Mouse (Mus musculus) heart, postnatal 36 days (tissue): ENCODE measurements at regions not wholly inside any gene's neighbourhood (a gene's known extent, or its start where the extent isn't known, plus 50 kb on each side); places are given as distances from the start of the nearest gene placed in this dataset.

Experiments used
- DNase-seq, 2 experiments: peaks; one replicate each; pipeline ENCODE4 v3.0.0; 2021 to 2022
- intact Hi-C: fragments of 180-260 bp; cut with DNase I; formaldehyde crosslinking; loops from one replicate; pipeline ENCODE4 v1.15.1; 2025

GRCm38 (mm10) chr4:127763736-127764135 lies 207.0 kb downstream of the CK137956 start:
- intact Hi-C loops, result no loop called here
- DNase-seq, result no peak

GRCm38 (mm10) chr4:127758961-127759360 lies 211.8 kb downstream of the CK137956 start:
- intact Hi-C loops, result no loop called here
- no peak for DNase-seq

- no peak for DNase-seq
- intact Hi-C loops, result no loop called here
Measured at GRCm38 (mm10) chr4:127756238-127756637, 214.5 kb downstream of the CK137956 start.

DNA sequence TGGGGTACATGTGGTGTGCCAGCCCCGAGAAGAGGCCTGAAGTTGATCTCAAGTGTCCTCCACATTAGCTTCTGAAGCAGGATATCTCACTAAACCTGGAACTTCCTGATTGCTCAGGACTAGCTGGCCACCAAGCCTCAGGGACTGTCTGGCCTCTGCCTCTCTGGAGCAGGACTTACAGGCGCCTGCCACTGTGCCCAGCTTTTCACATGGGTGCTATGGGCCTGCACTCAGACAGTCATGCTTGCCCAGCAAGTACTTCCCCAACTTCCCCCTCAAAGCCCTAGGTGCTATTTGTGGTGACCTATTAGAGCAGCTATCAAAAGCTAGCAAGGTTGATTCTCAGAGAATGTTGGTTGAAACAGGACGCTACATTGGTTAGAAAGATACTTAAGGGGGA lies 220.0 kb downstream of the CK137956 start:
- intact Hi-C loops, result no loop called here
- no peak for DNase-seq

DNA sequence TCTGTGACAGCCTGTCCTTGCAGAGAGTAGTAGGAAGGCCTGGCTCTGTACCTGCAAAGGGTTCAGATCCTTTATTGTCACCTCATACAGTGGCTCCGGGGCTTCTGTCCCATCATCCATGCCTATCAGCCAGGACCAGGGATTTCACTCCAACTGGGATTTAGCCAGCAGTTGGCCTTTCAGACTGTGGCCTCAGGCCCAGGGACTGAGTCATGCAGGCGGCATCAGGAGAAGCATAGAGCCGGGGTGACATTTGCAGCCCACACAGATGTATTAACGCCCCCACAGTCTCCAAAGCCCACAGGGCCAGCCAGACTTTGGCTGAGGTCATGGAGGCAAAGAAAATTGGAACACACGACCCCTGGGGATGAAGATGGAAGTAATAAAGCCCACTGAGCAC lies 222.9 kb downstream of the CK137956 start:
- intact Hi-C loops, result no loop called here
- no peak for DNase-seq

GRCm38 (mm10) chr4:127736781-127737180 lies 234.0 kb downstream of the CK137956 start:
- DNase-seq, result no peak
- intact Hi-C loops, result no loop called here

DNA sequence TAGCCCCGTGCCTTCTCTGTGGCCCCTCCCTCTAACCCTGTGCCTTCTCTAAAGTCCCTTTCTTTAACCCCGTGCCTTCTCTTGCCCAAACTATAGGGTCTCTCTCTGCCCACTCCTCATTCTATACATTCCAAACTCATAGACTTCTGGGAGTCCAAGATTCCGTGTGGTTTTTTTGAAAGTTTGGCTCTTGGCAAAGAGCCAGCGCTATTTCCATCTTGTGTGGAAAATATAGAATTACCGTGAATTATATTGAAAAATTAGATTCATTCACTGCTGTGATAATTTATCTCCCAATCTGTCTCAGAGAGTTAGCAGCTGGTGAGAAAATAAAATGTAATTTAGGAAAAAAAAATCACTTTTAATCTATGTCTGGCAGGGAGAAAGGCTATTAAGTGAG lies 234.6 kb downstream of the CK137956 start:
- intact Hi-C loops, result no loop called here

DNA sequence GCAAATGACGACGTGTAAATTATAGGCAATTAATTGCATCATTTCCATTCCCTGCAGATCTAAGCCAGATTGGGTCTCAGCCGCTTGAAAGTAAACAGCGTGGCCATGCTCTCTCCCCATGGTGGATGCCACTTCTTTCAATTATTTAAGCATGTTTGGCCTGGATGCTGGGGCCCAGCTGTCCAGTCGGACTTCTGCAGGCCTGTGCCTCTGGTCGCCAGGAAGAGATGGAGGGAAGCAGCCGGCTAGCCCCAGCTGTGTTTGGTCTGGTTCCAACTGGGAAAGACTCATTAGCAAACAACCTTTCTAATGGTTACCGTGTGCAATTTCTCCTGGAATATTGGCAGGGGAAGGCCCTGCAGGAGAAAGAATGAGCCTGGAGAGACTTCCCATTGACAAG lies 236.1 kb downstream of the CK137956 start:
- intact Hi-C loops, result no loop called here
- no peak for DNase-seq

More for the DNA sequence above, 234.6 kb downstream of the CK137956 start:
- no peak for DNase-seq

DNA sequence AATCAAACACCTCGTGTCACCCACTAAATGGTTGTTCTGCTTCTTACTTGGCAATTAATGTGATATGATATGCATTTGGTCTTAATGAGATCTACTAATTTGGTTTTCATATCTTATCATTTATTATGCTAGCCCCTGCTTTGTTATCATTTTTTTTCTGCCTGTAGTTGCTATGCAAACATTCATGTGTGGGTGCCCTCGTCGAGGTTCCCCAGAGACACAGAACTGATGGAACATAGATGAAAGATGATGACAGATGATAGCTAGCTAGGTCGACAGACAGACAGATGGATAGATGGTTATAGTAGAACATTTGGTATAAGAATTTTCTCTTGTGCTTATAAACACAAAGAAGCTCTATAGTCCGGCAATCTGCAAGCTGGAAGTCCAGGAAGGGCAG lies 252.1 kb downstream of the CK137956 start:
- DNase-seq, result no peak
- intact Hi-C loops, result no loop called here

DNA sequence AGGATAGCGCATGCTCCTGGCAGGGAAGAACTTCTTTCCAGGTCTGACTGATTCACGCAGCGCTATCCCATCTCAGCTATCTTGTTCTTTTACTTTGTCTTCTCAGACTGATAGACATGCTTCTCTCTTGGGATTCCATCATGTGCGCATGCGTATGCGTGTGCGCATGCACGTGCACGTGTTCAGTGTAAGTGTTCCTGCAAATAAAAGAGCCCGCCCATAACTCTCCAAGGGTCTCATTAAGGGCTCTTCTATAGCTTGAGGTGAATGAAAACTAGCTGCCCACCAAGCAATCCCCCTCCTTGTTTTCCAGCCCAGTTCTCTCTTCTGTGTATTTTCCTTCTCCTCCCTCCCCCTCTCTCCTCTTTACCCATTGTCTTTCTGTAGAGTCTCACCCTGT lies 258.5 kb downstream of the CK137956 start:
- no peak for DNase-seq
- intact Hi-C loops, result no loop called here

DNA sequence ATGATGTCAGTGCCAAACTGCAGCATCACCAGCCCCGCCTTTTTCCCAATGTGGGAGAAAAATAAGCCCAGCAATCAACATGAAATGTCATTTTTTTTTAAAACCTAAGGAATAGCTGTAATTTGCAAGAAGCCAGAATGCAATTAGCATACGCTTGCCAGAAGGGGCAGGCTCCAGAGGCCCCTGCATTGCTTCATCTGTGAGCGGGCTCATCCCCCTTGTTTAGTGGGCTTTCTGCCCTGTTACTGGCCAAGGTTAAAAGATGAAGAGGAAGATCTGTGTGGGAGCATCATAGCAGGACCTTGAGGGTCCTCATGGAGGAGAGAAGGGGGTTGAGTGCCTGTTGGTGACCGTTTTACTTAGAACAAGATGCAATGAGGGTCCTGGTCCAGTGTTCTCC lies 259.9 kb downstream of the CK137956 start:
- no peak for DNase-seq
- intact Hi-C loops, result no loop called here

DNA sequence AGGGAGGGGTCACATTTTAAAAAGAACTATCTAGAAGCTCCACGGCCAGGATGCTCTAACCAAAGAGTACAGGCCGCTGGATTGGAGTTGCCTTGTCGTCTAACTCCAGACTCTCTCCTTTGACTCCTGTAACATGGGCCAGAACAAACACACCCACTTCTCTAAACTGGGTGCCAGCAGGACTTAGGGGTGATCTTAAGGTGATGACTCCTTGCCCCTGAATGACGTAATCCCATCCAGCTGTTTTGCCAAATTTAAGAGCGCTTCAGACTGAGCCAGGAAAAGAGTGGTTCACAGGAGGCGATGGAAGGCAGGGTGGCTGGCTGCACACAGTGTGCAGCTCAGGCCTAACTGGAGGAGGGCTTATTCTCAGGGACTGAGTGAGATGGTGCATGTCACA lies 261.0 kb downstream of the CK137956 start:
- DNase-seq, result no peak
- intact Hi-C loops, result no loop called here

DNA sequence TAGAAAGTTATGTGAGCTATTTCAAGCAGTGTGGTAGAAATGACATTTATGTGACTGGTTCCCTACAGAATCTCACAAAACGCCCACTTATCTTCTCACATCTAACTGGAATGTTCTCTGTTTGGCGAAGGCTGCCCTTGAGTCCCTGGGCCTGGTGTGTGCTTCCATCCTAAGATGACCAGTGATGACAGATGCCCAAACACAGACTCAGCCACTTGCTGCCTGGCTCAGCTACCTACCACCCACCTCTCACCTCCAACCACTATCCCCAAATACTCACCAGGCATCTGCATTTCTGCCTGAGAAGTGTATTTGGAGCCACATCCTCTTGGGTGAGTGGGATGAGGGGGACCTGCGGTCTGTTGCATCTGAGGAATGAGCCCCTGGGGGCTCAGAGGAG lies 262.6 kb downstream of the CK137956 start:
- intact Hi-C loops, result no loop called here
- no peak for DNase-seq

DNA sequence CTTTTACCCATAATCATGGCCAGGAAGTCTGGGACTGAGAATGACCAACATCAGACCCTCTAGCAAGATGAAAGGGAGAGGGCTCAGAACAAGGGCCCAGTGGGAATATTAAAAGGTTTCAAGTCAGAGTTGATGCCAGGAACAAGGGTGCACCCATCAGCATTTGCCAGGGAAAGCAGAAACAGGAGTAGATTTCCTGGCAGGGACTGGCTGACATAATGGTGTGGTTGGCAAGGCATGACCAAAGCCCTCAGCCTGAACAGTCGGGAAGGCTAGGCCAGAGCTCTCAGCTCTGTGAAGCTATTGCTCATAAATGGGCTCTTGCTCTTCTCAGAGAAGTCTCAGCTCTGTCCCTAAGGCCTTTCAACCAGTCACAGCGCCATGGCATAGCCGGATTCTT lies 263.6 kb downstream of the CK137956 start:
- intact Hi-C loops, result no loop called here
- no peak for DNase-seq

DNA sequence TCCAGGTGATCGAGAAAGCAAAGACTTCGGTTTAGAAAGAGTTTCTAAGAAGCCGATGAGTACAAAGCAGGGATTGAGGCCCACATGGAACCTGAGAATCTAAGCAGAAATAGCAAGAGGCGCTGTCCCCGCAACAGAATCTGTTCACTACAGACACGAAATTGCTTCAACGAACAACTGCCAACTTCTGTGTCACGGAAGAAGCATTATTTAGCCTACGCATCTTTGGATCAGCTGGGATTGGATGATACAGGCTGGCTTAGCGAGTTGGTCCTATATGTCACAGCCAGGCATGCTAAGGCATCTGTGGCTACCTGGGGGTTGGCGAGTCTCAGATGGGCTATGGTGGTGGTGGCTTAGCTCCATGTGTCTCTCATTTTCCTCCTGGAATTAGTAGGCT lies 269.1 kb downstream of the CK137956 start:
- no peak for DNase-seq
- intact Hi-C loops, result no loop called here

DNA sequence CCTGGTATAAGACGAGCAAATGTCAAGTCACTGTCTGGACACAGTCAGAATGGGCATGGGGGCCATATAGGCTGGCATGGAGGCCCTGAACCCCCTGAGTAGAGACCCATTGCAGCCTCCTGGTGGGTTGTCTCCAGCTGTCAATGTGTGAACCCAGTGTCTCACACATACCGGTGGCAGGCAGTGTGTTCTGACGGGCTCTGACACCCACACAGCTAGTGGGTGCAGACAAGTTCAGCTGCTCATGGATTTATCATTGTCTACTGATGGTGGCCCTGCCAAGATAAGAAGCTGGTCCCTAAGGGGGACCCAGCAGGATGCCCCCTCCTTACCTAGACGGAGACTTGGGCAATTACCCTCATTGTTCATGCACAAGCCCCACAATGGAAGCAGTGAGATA lies 280.8 kb downstream of the CK137956 start:
- intact Hi-C loops, result no loop called here
- no peak for DNase-seq

DNA sequence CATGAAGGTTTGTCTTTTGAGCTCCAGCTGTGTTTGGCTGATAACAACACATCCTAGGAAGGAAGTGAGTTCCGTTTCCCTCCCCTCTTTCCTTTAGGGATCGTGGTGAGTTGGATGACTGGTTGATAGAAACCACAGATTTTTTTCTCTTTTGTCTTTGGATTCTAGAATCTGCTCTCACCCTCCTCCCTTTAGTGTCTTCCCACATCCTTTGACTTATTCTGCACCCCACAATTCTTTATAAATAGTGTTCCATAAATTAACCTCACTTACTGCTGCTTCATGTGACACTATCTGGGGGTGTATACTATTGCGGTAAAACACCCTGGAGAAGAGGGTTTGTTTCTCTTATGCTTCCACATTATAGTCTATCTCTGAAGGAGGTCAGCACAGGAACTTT lies 285.7 kb downstream of the CK137956 start:
- intact Hi-C loops, result no loop called here
- no peak for DNase-seq

DNA sequence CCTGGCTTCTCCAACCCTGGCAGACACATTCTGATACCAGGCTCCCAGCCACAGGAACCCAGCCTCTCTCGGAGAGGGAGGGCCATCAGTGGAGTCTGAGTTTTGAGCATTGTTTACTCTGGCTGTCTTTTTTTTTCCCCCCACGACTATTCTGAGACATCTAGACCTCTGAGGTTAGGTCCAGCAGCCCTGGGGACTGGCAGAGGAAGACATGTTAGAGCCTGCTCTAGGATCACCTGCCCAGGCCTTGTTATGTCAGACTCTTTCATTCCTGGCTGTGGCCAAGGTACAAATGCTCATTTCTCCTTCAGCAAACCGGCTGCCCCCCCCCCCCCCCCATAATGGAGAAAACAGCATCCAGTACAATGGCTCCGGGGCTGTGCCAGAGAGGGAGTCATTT lies 291.4 kb downstream of the CK137956 start:
- DNase-seq, result no peak
- intact Hi-C loops, result no loop called here

DNA sequence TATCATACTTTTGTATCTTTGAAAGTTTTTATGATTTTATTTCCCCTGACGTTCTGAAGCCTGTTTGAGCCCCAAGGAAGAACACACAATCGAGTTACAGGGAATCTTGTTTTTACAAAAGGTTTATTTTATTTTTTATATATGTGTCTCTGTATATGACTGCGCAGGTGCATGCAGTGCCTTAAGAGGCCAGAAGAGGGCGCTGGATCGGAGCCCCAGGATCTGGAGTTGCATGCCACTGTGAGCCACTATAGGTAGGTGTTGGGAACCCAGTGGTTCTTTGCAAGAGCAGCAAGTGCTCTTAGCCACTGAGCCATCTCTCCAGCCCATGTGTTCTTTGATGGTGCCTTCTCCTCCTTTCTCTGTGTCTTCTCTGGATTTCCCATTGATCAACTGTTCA lies 292.3 kb downstream of the CK137956 start:
- DNase-seq, result no peak
- intact Hi-C loops, result no loop called here

DNA sequence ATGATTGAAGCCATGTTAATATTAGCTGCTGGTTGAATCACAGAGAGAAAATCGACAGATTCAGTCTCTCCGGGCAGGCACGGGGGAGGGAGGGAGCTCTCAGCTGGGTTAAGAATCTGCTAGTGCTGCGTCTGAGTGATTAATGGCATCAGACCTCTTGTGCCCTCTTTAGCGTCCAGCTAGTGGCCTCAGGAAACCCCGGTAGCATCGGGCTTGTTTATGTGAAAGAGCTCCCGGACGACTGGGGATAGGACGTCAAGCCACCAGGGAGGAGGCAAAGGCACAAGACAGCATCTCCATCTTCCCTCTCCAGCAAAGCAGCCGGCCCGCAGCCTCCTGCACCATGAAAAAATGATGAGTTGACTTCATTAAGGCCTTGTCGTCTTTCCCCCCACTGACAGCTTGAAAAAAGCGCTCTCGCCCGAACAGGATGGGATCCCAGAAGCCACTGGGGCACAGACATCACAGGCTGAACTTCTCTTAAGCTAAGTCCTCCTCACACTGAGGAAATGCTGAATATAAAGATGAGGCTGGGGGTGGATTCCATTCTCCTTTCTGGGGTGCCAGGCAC lies 294.9 kb downstream of the CK137956 start:
- no peak for DNase-seq

GRCm38 (mm10) chr4:127659950-127660349 lies 302.0 kb upstream of the Gjb5 start:
- intact Hi-C loops, result no loop called here
- DNase-seq, result no peak

More for the DNA sequence above, 294.9 kb downstream of the CK137956 start:
- intact Hi-C loops, result no loop called here

- intact Hi-C loops, result no loop called here
- DNase-seq, result no peak
Measured at GRCm38 (mm10) chr4:127651601-127652000, 293.6 kb upstream of the Gjb5 start.

- intact Hi-C loops, result no loop called here
Measured at GRCm38 (mm10) chr4:127648011-127648410, 290.0 kb upstream of the Gjb5 start.

More at GRCm38 (mm10) chr4:127648011-127648410, 290.0 kb upstream of the Gjb5 start:
- no peak for DNase-seq
